Mouse (Mus musculus): ENCODE data around the gene Zfp780b. TPM values are rescaled to one million over a fixed set of nuclear protein-coding genes. Genes with fewer than 3 reads are reported as not detected.
A peak's percentile ranks its signal among the peaks of the same experiment; 100 is the strongest.
"Not testable (repeated sequence)": the region's sequence is repeated elsewhere in the genome, so short reads cannot be mapped to it uniquely, and the experiment has no call there.

Zfp780b gene
- polyA plus RNA-seq (2015; fragmentation: Nextera tagmentation; extraction: Ambion mirVana) = 21.5 and 23.0 TPM in 2 replicates

DNA sequence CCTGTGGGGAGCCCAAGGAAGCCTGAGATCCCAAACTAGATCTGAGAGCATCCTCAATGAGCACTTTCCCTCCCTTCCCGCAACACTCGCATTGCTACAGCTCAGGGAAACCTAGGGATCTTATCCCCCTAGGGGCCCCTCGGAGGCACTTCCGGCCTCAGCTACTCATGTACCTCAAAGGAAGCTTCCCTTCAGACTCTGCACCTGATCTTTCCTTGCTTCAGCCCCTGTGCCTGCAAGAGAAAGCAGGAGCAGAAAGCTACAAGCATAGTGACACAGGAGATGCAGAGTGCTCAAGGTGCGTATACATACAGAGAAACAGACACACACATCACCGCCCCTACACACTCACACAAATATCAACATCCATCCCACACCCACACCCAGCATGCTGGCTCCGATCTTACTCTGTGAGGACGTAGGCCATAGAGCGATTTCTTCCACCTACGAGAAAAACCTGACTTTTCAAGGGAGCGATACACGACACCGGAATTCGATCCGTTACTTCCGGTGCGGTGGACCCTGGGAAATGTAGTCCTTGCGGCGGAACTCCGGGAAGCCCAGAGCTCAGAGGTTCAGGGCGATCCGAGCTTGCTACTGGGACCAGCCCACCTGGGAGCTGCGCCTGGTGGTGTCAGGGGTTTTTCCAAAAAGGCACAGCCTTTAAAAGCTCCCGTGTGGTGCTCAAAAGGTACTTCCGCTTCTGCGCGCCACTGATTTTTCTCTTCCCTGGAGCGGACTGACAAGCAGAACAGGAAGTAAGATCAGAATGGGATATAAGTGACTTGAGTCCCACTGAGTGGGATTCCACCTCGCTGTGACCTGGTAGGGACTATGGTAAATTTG, at the start of gene Zfp780b:
Gene Zfp780b, minus strand, starts transcription at position 489 of the 846 bp plus-strand sequence.
- Histone ChIP-seq H3K4me3 (replicated peaks) (peak within 1 kb of the TSS; percentile 89), H3K36me3 (0 out of 2 replicates have a peak, but pooled peaks cover 4% of the 10 kb centered on the region), H3K27ac (peak within 1 kb of the TSS; percentile 93), H3K9ac (peak within 1 kb of the TSS; percentile 89), H3K4me2 (peak within 1 kb of the TSS; percentile 82), H3K9me3 (replicated peaks) (peaks cover 22% of the 10 kb centered on the region), H3K27me3 (no peaks in the 10 kb centered on the region), H3K4me1 (peaks cover 14% of the 10 kb centered on the region)
- peak; percentile 87 for ATAC-seq (replicated peaks; ENCODE audit: low FRiP score)
- WGBS = under 1% methylated on average over 29 of the region's 29 CpGs

DNA sequence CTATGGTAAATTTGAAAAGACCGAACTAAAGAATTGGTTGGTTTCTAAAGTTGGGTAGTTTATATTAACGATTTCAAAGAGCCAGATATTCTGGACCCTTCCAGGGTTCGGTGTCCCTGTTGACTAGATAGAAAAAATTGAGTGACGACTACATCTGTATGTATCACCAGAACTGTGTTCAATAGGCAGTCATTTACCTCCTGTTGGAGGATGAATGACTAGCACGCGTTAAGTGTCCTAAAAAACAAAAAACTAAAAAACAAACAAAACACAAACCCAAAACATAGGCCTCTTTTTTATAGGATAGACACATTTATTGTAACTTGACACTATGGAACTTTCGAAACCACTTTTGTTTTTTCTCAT, 35.5 kb upstream of the Zfp780b start:
- Histone ChIP-seq H3K4me2 (peak overlapping the region; percentile 76), H3K27me3 (peaks cover 5% of the 10 kb centered on the region; the same call in 1 of the 2 replicates), H3K4me3 (replicated peaks) (peak overlapping the region; percentile 66), H3K4me1 (peaks cover 11% of the 10 kb centered on the region), H3K9ac (peak overlapping the region; percentile 68), H3K9me3 (replicated peaks) (no peaks in the 10 kb centered on the region), H3K36me3 (peaks cover 20% of the 10 kb centered on the region), H3K27ac (peak overlapping the region; percentile 25)
- ATAC-seq (replicated peaks; ENCODE audit: low FRiP score) = 0 out of 2 replicates have a peak, but pooled peaks have one; percentile 18
- WGBS = 25% methylated on average over 7 of the region's 7 CpGs

DNA sequence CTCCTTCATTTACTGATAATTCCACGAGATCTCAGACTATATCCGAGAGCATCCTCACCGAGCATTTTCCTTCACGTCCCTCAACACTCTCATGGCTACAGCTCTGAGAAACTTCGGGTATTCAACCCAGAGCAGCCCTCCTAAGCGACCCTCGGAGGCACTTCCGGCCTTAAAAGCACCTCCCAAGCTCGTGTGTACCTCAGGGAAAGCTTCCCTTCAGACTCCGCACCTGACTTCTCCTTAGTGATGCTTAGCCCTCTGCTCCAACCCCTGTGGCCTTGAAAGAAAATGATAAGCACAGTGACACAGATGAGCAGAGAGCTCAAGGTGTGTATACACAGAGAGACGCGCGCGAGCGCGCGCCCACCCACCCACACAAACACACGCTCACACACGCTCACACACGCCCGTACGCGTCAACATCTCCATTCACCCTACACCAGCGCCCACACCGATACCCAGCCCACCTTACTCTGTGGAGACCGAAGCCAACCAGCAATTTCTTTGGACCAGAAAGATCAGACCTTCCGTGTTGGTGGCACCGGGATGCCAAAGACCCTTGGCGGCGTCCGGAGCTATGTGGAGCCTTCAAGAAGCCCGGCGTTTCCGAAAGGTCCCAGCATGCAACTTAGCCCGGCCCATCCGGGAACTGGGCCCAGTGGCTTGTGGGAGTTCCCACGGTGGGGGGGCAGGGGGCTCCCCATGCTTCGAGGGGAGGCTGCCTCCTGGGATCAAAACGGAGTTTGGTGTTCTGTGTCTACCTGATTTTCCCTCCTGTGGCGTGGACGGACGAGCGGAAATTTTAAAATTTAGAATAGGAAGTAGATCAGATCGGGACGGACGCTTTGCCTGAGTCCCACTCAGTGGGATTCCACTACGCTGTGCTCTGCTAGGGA, 34.8 kb upstream of the Zfp780b start, which contains the start of gene Zfp850:
Gene Zfp850, minus strand, starts transcription at position 567 of the 896 bp plus-strand sequence.
- peak; percentile 94 for ATAC-seq (replicated peaks; ENCODE audit: low FRiP score)
- H3K27ac ChIP-seq = peak within 1 kb of the TSS; percentile 25
- under 1% methylated on average over 47 of the region's 47 CpGs for WGBS

DNA sequence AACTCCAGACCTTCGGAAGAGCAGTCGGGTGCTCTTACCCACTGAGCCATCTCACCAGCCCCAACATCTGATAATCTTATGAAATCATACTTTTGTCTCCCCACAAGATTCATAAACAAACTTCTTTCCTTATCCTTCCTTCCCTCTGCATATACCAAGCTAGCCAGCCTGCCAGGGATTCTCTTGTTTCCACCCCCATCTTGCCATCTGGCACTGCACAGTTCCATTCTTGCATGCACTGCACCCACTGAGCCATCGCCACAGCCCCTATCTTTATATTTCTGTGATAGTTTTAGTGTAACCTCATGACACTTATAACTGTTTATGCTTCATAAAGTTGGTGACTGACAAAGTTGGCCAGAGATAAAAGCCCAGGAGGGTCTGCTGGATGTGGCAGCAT, 31.3 kb upstream of the Zfp780b start:
- no peaks in the 10 kb centered on the region for H3K9me3 ChIP-seq (replicated peaks)
- H3K4me3 ChIP-seq (replicated peaks) = no peak overlapping the region
- H3K4me2 ChIP-seq = no peak overlapping the region
- H3K9ac ChIP-seq = no peak overlapping the region
- H3K27me3 ChIP-seq = no peaks in the 10 kb centered on the region
- no peak overlapping the region for H3K27ac ChIP-seq
- peaks cover 11% of the 10 kb centered on the region for H3K4me1 ChIP-seq
- H3K36me3 ChIP-seq = peaks cover 42% of the 10 kb centered on the region
- no peak for ATAC-seq (replicated peaks; ENCODE audit: low FRiP score)
- WGBS = 95% methylated on average over 3 of the region's 3 CpGs

More for the DNA sequence above, 34.8 kb upstream of the Zfp780b start, which contains the start of gene Zfp850:
- Histone ChIP-seq H3K36me3 (peaks cover 23% of the 10 kb centered on the region), H3K4me1 (peaks cover 11% of the 10 kb centered on the region), H3K9ac (peak within 1 kb of the TSS; percentile 68), H3K9me3 (replicated peaks) (no peaks in the 10 kb centered on the region), H3K4me3 (replicated peaks) (peak within 1 kb of the TSS; percentile 66), H3K4me2 (peak within 1 kb of the TSS; percentile 76), H3K27me3 (peaks cover 5% of the 10 kb centered on the region; the same call in 1 of the 2 replicates)

DNA sequence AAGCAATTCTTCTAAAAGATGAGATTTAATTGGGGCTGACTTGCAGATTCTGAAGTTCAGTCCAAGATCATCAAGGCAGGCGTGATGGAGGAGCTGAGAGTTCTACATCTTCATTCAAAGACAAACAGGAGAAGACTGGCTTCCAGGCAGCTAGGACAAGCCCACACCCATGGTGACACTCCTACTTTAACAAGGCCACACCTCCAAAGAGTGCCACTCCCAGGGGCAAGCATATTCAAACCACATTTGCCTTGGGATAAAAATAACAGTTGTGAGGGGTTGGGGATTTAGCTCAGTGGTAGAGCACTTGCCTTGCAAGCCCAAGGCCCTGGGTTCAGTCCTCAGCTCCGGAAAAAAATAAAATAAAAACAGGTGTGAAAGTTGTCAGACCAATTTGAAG, 3.2 kb upstream of the Zfp780b start:
- H3K9ac ChIP-seq = no peak overlapping the region
- H3K9me3 ChIP-seq (replicated peaks) = peaks cover 47% of the 10 kb centered on the region
- H3K4me3 ChIP-seq (replicated peaks) = no peak overlapping the region
- no peak overlapping the region for H3K27ac ChIP-seq
- no peak overlapping the region for H3K4me2 ChIP-seq
- no peak for ATAC-seq (replicated peaks; ENCODE audit: low FRiP score)
- no peaks in the 10 kb centered on the region for H3K27me3 ChIP-seq
- H3K36me3 ChIP-seq = peaks cover 21% of the 10 kb centered on the region
- H3K4me1 ChIP-seq = peaks cover 13% of the 10 kb centered on the region
- WGBS = 83% methylated on average over 2 of the region's 2 CpGs

DNA sequence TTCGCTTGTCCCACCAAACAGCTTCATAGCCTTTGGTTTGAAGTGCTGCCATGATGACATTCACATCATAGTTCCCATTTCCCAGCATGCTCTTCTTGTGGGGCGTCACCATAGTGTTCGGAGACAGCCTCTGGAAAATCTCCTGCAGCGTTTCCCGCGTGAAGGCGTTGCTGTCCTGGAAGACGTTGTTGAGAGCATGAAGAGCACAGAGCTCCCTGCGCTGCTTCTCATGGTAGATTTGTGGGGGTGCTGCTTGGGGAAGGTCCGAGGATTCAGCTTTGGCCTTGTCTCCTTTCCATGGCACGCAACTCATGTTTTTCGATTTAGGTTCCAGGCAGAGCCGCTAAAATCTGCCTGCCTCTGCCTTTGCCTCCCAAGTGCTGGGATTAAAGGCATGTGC, 29.5 kb downstream of the Zfp780b start:
- not testable (repeated sequence) for H3K27me3 ChIP-seq; H3K36me3 ChIP-seq; ATAC-seq (replicated peaks; ENCODE audit: low FRiP score); H3K9me3 ChIP-seq (replicated peaks); H3K4me1 ChIP-seq; H3K27ac ChIP-seq; H3K4me3 ChIP-seq (replicated peaks); H3K4me2 ChIP-seq; H3K9ac ChIP-seq
- WGBS = 92% methylated on average over 13 of the region's 13 CpGs

DNA sequence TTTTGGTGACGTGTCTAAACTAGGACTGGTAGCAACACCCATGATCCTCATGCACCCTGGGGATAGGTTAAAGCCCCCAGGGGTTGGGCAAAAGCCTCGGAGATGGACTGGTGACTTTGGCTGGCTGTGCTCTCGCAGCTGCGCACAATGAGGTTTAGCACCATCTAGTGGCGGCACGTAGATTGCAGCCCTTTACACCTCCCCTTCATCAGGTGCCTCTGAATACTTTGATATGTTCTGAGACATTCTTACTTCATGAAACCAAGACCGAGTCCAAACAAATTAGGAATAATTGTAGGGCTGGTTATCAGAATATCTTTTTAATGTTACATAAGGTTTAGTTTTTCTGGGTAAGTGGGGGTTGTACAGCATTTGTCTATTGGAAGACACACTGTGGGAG, 37.1 kb downstream of the Zfp780b start:
- not testable (repeated sequence) for H3K9me3 ChIP-seq (replicated peaks); H3K4me2 ChIP-seq; H3K9ac ChIP-seq; H3K4me3 ChIP-seq (replicated peaks); H3K36me3 ChIP-seq; H3K27ac ChIP-seq; ATAC-seq (replicated peaks; ENCODE audit: low FRiP score); H3K27me3 ChIP-seq; H3K4me1 ChIP-seq
- 68% methylated on average over 6 of the region's 7 CpGs for WGBS

DNA sequence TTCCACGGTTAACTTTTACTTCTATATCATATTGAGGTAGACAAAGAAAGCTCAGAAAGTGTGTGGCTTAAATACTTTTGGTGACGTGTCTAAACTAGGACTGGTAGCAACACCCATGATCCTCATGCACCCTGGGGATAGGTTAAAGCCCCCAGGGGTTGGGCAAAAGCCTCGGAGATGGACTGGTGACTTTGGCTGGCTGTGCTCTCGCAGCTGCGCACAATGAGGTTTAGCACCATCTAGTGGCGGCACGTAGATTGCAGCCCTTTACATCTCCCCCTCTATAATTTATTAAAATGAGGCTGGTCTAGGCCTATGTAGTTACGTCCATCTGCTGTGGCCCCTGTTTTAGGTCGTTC, 45.2 kb downstream of the Zfp780b start:
- H3K27ac ChIP-seq; H3K9ac ChIP-seq; H3K4me1 ChIP-seq; H3K27me3 ChIP-seq; H3K9me3 ChIP-seq (replicated peaks); H3K36me3 ChIP-seq; ATAC-seq (replicated peaks; ENCODE audit: low FRiP score): not testable (repeated sequence)
- Histone ChIP-seq H3K4me2 (peak overlapping the region; percentile 54), H3K4me3 (replicated peaks) (peak overlapping the region; percentile 17; the same call in 1 of the 2 replicates)
- WGBS = 21% methylated on average over 1 of the region's 9 CpGs

DNA sequence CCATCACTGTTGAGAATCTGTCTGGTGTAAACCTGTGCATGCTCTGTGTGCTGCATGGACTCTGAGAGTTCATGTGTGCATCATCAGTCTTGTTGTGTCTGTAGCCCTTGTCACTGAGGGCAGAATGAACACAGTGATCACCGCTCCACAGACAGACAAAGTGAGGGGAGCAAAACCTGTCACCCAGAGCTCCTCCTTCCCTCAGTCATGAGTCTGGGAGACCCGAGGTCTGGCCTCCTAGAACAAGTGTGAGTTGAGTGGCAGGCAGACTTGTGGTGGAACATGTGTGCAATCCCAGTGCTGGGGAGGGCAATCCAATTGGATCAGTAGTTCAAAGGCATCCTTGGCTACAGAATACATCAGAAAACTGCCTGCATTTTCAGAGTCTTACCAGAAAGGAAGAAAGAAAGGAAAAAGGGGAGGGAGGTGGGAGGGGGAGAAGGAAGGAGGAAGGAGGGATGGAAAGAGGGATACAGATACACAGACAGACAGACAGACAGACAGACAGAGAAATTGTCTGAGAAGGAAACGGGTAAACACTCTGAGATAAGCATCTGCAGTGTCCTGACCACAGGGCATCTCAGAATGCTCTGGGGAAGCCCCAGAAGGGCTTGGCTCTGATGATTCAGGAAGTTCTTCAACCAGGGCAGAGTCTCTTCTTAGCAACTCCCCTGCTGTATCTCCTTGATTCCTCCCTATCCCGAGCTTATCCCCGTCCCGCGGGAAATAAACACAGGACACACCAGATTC, 45.7 kb downstream of the Zfp780b start:
- ATAC-seq (replicated peaks; ENCODE audit: low FRiP score) = 0 out of 2 replicates have a peak, but pooled peaks have one; percentile 60
- no peak overlapping the region for H3K27ac ChIP-seq
- 22% methylated on average over 7 of the region's 7 CpGs for WGBS
- H3K4me1 ChIP-seq = peaks cover 9% of the 10 kb centered on the region
- H3K4me3 ChIP-seq (replicated peaks) = peak overlapping the region; percentile 17; the same call in 1 of the 2 replicates
- peak overlapping the region; percentile 54 for H3K4me2 ChIP-seq
- H3K9ac ChIP-seq = 0 out of 2 replicates have a peak overlapping the region, but pooled peaks have one; percentile 31
- no peaks in the 10 kb centered on the region for H3K27me3 ChIP-seq
- H3K36me3 ChIP-seq = no peaks in the 10 kb centered on the region
- H3K9me3 ChIP-seq (replicated peaks) = no peaks in the 10 kb centered on the region

DNA sequence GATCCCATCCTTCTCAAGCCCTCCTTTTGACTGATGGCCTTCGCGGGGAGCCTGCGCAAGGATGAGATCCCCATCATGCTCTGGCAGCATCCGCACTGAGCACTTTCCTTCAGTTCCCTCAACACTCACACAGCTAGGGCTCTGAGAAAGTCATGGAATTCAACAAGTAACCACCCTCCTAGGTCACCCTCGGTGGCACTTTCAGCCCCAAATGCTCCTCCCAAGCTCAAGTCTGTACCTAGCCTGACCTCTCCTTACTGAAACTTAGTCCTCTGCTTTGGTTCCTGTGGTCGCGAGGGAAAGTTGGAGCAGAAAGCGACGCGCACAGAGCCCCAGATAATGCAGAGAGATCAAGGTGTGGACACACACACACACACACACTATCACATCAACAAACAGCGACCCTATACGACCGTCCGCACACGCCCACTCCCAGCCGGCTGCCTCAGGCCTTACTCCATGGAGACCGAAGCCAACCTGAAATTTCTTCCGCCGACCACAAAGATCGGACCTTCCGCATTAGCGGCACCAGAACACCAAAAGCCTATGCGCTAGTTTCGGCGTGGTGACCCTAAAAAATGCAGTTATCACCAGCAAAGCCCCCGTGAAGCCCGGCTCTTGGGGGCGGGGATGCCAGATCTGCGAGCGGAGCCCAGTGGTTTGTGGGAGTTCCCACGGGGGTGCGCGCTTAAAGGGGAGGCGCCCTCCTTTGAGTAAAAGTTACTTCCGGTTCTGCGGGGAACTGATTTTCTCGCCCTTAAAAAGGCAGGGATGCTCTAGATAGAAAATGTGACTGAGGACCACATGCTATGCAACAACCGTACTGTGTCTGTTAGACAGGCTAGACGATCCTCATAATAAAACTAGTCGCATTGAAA, 49.9 kb downstream of the Zfp780b start, which contains the start of gene Zfp974:
Gene Zfp974, minus strand, starts transcription at position 643 of the 878 bp plus-strand sequence.
- Histone ChIP-seq H3K4me3 (replicated peaks) (peak within 1 kb of the TSS; percentile 73), H3K4me1 (peaks cover 12% of the 10 kb centered on the region), H3K9me3 (replicated peaks) (no peaks in the 10 kb centered on the region), H3K4me2 (peak within 1 kb of the TSS; percentile 80), H3K27ac (peak within 1 kb of the TSS; percentile 45; the same call in 1 of the 2 replicates), H3K9ac (peak within 1 kb of the TSS; percentile 72), H3K36me3 (peaks cover 15% of the 10 kb centered on the region), H3K27me3 (no peaks in the 10 kb centered on the region)
- WGBS = 4% methylated on average over 40 of the region's 40 CpGs
- ATAC-seq (replicated peaks; ENCODE audit: low FRiP score) = peak; percentile 80
